Mouse (Mus musculus): ENCODE results near the gene Slc6a3. TPM values are rescaled to one million over a fixed set of nuclear protein-coding genes. Genes with fewer than 3 reads are reported as not detected.

Gene Slc6a3
- total RNA-seq, 4 experiments from 2014 or later: not detected

DNA sequence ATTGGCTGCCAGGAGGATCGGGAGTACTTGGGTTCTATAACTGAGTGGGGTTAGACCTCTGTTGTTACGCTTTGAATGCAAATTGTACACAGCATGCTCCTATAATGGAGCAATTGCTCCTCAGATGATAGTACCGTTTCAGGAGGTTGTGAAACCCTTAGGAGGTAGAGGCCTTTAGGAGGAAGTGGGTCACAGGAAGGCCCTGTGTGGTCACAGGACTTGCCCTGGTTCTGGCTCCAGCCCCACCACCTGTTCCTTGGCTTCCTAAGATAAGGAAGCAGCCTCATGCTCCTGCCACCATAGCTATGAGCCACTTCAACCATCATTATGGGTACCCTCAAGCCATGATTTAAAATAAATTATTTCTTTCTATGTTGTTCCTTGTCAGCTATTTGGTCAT lies 54.9 kb downstream of the Slc6a3 start:
- DNase-seq (ENCODE audit: low spot score): no peak

GRCm38 (mm10) chr13:73592546-73592945 lies 56.0 kb downstream of the Slc6a3 start:
- DNase-seq (ENCODE audit: low spot score): no peak

- no peak for DNase-seq (ENCODE audit: low spot score)
Measured at GRCm38 (mm10) chr13:73596276-73596675, 59.7 kb downstream of the Slc6a3 start.

GRCm38 (mm10) chr13:73600217-73600616 lies 63.7 kb downstream of the Slc6a3 start:
- DNase-seq (ENCODE audit: low spot score): no peak

DNA sequence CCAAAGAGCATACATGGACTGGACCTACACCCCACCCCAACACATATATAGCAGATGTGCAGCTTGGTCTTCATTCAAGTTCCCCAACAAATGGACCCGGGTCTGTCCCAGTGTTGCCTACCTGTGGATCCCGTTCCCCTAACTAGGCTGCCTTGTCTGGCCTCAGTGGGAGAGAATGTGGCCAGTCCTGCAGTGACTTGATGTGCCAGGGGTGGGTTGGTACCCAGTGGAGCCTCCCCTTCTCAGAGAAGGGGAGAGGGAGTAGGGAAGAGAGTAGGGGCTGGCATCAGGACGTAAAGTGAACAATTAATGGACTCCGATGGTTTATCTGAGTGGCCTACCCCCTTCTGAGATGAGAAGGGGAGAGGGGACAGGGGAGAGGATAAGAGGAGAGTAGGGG lies 66.5 kb downstream of the Slc6a3 start:
- no peak for DNase-seq (ENCODE audit: low spot score)

- DNase-seq (ENCODE audit: low spot score): peak; percentile 96
Measured at GRCm38 (mm10) chr13:73603522-73604155, 67.1 kb downstream of the Slc6a3 start, which contains the start of gene Clptm1l. Gene Clptm1l, plus strand, starts transcription at chr13:73604006.

DNA sequence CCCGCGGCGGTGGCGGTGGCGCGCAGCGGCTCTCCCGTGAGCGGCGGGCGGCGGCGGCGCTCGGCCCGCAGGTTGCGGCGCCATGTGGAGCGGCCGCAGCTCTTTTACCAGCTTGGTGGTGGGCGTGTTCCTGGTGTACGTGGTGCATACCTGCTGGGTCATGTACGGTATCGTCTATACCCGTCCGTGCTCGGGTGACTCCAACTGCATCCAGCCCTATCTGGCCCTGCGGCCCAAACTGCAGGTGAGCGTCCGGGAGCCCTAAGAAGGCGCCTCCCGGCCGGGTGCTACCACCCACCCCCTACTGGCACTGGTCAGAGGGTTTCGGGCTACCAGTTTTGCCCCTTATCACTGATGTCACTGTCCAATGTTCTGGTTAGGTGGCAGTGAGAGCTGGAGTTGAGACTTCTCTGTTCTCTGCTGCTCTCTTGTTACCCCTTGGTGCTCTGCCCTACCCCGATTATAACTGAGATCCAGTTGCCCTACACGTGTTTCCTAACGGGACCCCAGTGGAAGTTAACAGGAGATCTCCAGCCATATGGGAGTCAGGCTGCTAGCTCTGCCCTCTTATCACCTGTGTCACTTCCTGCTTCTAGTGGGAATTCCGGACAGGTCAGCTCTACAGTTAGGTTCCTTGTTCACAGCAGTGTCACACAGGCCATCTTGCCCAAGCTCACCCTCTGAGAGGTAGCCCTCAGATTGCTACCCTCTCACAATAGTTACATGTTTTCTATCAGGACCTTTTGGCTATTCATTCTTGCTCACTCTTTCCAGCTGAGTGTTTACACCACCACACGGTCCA lies 67.8 kb downstream of the Slc6a3 start:
- peak; percentile 5 for DNase-seq (ENCODE audit: low spot score)

DNA sequence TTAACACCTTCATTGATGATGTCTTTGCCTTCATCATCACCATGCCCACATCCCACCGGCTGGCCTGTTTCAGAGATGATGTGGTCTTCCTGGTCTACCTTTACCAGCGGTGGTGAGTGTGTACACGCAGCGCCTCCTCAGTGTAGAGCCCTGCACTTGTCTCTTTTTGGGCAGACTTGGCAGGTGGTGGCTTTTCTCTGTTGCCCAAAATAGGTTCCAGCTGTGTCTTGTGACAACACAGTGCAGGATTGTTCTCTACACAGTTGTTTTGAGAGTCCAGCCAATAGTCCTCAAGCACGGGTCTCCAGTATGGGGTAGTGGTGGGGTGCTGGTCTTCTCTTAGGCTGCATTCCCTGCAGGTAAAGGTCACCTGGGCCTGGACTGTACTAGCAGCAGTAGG lies 81.9 kb downstream of the Slc6a3 start:
- peak; percentile 41 for DNase-seq (ENCODE audit: low spot score)

DNA sequence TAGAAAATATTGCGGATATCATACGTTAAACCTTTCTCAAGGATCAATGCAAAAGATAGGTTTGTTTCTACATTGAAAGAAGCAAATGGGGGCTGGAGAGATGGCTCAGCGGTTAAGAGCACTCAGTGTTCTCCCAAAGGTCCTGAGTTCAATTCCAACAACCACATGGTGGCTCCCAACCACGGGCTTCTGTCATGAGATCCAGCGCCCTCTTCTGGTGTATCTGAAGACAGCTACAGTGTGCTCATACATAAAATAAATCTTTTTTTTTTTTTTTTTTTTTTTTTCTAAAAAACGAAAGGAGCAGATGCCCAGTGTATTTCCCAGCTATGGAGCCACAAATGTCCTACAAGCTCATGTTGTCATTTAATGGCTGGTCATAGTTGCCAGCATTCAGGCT lies 84.1 kb downstream of the Slc6a3 start:
- no peak for DNase-seq (ENCODE audit: low spot score)

DNA sequence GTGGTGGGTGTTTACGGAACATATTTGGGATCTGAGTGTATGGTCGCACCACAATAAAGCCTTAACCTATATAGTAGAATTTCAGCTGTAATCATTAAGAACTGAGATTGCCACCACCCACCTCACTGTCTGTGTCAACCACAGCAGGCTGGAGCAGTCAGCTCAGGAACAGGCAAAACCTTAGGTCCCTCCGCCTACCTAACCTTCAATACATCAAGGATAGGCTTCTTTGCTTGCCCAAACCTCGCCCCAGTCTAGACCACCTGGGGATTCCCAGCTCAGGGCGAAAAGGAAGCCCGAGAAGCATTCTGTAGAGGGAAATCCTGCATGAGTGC lies 89.8 kb downstream of the Slc6a3 start:
- DNase-seq (ENCODE audit: low spot score): no peak

DNA sequence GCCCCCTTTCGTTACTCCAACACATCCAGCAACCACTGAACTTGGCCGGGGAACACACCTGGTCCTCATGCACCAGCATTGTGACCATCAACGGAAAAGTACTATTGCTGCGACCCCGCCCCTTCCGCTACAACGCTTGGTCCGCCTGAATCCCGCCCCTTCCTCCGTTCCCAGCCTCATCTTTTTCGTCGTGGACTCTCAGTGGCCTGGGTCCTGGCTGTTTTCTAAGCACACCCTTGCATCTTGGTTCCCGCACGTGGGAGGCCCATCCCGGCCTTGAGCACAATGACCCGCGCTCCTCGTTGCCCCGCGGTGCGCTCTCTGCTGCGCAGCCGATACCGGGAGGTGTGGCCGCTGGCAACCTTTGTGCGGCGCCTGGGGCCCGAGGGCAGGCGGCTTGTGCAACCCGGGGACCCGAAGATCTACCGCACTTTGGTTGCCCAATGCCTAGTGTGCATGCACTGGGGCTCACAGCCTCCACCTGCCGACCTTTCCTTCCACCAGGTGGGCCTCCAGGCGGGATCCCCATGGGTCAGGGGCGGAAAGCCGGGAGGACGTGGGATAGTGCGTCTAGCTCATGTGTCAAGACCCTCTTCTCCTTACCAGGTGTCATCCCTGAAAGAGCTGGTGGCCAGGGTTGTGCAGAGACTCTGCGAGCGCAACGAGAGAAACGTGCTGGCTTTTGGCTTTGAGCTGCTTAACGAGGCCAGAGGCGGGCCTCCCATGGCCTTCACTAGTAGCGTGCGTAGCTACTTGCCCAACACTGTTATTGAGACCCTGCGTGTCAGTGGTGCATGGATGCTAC lies 90.4 kb downstream of the Slc6a3 start, which contains the start of gene Tert:
Gene Tert, plus strand, starts transcription at position 167 of the 805 bp plus-strand sequence.
- DNase-seq (ENCODE audit: low spot score): peak; percentile 5

Other genes starting within 250 kb of the Slc6a3 start
- 10 to 100 TPM; 55.1 to 69.7 (median 59.7) TPM for gene Mrpl36, start 208.2 kb upstream of the Slc6a3 start, total RNA-seq (2022)
- gene Ndufs6, start 208.2 kb upstream of the Slc6a3 start, total RNA-seq (2022): 1,000 to 10,000 TPM; 1,175 to 1,391 (median 1,278) TPM
- 1 to 10 TPM; 6.8 to 9.6 (median 7.5) TPM for gene Lpcat1, start 69.5 kb upstream of the Slc6a3 start, total RNA-seq (2022)
- 10 to 100 TPM; 58.9 to 76.0 (median 68.1) TPM for gene Clptm1l, start 67.3 kb downstream of the Slc6a3 start, total RNA-seq (2022)
- gene Tert, start 90.2 kb downstream of the Slc6a3 start, total RNA-seq (2022): under 1 TPM in 3 of 4 experiments, not detected in 1; 0.08 to 0.28 (median 0.11) TPM
- gene Slc6a18, start 141.3 kb downstream of the Slc6a3 start, total RNA-seq (2022): not detected
- gene Slc6a19, start 168.1 kb downstream of the Slc6a3 start, total RNA-seq (2022): not detected
- 100 to 1,000 TPM; 207 to 245 (median 212) TPM for gene Slc12a7, start 196.3 kb downstream of the Slc6a3 start, total RNA-seq (2022)

All from heart, adult 8-10 months (tissue).